Mouse (Mus musculus) spleen, postnatal 14 days (tissue): ENCODE results near the gene Ccl1.

Source experiments
- DNase-seq, 2 experiments: peaks; one replicate each; pipeline ENCODE4 v3.0.0; 2021 to 2022; ENCODE audit warnings: low spot score in 2 of 2

Ccl1 gene

DNA sequence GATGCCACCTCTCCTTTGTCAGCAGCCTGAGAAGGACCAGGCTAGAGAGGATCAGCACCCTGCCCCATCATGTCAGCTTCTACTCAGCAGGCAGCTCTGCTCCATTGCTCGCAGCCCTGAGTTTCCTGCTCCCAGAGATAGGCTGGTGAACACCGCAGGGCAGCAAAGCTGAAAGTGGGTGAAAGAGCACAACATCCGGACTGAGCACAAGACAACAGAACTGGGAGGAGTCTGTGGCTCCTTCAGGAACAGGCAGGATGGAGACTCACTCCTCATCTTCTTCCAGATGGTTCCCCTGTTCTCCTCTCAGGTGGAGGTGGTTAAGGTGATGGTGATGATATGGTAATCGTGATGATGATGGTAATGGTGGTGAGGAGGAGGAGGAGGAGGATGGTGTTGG is at the start of gene Ccl1:
Gene Ccl1, minus strand, starts transcription at position 101 of the 400 bp plus-strand sequence.
- DNase-seq = no peak

DNA sequence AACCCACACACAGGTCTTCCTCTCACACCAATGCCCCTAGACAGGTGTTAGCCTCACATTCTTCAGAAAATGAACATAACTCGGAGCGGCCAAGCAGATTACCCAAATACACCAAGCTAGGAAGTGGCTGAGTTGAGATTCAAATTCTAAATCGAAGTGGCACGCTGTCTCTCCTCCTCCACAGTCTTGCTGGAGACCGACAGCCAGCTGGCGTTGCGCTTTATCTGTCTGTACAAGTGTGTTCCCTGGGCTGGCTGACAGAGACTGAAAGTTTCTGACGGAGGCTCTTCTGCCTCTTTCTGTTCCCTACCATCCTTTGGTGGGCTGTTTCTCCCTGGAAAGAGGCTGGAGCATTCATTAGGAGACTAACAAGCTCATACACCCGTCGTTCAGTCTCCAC is 45.5 kb upstream of the Ccl1 start:
- no peak for DNase-seq

DNA sequence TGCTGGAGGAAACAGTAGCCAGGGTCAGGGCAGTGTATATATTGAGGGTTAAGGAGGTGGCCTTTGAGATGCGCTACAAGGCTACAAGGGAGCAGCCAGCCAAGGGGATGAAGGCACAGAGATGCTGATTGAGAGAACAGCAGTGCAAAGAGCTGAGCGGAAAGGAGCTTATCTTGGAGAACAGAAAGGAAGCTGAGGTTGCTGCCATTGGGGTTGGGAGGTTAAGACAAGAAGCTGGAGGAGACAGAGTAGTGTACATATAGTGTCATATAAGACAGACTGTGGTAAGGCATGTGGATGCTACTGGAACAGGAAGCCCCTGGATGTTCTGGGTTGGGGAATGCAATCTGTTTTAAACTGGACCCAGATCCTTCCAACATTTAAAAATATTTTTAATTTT is 35.4 kb upstream of the Ccl1 start:
- no peak for DNase-seq

DNA sequence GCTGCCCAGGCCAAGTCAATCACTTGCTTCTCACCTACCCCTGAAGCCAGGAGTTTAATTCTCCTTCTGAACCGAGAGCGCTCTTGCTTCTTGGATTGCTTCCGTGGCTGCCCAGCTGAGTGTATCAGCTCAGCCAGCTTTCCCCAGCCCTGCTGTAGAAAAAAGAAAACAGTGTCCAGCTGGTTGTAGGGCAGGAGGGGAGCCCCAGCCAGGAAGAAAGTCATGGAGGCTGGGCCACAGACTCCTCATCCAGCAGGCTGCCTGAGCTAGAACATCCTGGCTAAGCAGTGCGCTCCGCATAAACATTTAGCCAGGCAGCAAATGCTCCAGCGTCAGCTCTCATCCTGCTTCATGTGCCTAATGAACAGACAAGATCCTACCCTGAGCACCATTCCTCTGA is 34.9 kb upstream of the Ccl1 start:
- DNase-seq = no peak

DNA sequence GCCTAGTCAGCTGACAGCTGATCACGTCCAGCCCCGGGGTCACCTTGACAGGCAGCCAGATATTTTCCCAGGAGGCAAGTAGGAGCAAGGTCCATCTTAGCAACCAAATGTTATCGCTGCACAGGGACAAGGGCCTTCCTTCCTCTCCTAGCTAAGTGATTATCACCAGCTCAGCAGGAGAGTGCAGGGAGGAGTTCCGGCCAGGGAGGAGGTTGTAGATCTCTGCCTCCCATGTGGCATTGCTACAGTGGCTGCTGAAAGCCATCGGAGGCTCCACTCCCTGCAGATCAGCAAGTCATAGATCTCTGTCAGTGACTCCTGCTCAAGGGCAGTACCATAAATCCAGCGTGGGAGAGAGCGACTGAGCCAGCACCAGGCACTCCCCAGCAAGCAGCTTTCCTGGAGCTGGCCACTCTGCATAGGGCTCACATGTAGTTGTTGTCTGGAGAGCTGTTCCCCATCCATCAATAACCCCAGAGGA is 34.5 kb upstream of the Ccl1 start:
- no peak for DNase-seq

DNA sequence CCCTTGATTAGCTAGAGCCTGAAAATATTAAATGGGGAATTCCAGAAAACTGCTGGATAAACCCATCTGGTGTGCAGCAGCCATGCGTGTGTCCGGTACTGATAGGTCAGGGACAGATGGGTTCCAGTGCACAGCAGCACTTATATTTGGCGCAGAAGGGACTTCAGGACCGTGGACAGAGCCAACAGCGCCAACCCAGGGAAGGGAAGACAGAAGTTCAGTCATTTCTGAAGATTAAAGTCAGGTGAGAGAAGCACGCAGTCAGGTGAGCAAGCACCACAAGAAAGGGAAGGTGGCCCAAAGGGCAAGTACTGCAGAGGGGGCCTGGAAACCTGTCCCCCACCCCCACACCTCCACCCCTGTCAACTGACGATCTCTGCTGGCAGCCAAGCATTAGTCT is 7.7 kb upstream of the Ccl1 start:
- DNase-seq = no peak

DNA sequence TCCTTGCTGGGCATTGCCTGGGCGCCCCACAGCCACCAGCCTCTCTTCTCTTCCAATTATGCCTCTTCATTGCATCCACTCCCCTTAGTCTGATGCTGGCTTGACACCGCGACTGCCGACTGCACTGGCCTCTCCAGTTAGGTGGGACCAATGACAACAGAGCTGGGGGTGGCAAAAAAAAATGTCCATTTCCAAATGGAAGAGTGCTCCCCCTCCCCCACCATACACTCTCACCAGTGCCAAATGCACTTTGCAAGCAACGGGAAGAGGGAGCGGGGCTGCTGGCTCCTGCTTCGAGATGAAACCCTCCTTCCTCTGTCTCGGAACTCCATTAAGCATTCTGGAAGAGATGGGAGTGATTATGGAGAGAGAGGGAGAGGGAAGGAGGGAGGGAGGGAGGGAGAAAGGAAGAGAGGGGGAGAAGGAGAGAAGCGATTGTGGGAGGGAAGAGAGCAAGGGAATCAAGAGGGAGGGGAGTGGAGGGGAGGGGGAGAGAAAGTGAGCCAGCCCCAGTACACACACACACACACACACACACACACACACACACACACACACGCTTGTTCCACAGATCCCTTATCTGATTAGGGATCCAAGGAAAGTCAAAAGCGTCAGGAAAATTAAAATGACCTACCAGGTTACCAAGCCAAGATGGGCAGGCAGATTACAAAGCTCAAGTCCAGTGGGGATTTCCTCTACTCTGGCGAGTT is 5.0 kb upstream of the Ccl1 start:
- DNase-seq = no peak

DNA sequence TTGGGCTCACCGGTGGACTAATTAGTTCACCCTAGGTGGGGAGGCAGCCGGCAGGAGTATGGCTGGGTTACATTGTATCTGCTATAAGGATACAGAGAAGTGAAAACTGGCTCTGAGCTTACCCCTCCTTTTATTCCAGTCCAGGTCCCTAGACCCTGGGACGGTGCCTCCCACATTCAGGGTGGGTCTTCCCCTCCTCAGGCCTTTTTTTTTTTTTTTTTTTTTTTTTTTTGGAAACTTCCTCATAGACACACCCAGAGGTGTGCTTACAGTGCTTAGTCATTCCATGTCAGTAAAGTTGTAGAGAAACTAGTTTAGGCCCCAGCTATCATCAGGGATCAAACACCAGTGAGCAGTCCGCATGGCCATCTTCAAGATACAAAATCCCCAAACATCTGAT is 7.6 kb downstream of the Ccl1 start:
- DNase-seq = no peak

DNA sequence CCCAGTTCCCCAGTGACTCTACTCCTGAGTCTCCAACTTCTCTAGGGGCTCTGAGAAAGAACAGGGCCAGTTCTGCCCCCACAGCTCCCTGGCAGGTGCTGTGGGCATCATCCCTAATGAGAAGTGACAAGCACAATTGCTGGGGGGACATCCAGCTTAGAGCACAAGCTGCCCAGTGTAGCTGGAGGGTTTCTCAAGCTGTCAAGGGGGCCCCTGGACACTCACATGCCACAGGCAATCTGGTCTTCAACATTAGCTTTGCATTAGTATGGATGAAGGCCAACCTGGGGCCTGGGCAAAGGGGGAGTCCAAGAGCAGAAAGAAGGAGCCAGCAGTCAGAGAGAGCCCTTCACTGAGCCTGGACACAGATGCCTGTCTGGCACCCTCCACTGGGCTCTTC is 14.6 kb downstream of the Ccl1 start:
- DNase-seq = no peak

DNA sequence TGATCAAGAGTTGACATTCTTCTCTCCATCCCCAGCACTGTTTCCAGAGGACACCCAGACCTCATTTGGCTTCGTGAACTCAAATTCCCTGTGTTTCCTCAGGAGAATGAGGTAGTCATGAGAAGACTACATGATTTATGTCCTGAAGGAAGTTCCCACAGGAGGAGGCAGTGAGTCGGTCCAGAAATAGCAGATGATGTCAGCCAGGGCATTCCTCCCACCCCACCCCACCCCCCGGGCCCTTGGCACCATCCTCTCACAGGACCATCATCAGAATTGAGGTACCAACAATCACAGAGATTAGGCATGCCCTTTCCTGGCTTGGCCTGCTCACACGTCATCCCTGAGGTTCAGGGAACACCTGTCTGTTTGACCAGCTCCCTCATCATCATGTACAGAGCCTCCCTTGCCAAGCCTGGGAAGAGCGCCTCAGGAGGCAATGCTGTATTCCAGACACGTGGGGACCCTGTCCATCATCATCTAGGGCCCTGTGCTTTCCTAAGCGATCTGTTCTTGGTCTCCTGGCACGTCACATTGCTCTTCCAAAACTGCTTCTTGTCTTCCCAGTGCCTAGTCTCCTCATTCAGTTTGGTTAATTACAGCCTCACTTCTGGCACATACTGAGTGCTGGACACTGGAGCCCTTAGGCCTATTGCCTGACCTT is 31.2 kb downstream of the Ccl1 start:
- no peak for DNase-seq

DNA sequence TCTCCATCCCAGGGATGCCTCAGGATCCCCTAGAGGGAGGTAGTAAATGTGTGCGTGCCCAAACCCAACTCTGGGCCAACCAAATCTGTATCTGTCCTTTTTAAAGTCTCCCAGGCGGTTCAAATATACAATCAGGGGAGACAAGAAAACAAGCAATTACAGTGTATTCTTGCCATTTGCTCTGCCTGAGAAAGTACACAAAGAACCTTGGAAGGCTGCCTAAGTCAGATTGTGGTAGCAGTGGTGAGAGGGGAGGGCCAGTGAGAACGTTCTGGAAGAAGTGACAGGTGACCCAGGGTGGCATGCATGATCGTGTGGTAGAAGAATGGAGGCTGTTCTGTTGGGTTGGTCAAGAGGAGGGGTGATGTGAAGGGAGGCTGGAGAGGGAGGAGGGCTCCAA is 46.4 kb downstream of the Ccl1 start:
- no peak for DNase-seq

DNA sequence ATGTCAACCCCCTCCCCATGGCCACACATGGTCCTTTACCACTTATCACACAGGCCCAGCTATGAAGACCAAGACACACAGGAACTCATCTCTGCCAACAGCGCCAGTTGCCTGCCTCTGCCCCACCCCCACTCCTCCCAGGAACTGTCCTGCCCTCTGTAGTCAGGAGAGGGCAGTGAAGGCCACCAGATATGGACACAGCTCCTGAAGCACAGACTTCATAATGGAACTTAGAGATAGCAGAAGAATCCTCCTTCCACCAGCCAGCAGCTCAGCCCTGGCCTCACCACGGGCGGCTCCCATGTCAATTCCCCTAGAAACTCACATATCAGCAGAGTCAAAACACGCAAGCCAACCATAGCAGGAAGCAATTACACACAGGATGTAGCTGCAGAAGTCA is 49.9 kb downstream of the Ccl1 start:
- no peak for DNase-seq

DNA sequence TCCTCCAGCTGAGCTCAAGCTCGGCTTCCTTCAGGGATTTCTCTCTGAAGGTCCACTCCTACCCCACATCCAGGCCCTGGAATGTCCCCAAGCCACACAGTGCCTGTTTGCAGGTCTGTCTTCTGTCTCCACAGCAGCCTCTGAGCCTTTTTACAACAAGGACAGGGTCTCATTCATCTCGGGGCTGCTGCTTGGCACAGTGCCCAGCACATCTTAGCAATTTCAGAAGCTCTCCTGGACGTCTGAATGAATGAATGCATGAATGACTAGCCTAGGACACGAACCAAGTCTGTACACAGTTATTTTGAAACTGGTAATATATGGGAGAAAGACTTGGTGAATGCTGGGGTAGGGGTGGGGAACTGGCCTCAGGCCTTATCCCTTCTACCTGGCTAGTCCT is 52.1 kb downstream of the Ccl1 start:
- no peak for DNase-seq

DNA sequence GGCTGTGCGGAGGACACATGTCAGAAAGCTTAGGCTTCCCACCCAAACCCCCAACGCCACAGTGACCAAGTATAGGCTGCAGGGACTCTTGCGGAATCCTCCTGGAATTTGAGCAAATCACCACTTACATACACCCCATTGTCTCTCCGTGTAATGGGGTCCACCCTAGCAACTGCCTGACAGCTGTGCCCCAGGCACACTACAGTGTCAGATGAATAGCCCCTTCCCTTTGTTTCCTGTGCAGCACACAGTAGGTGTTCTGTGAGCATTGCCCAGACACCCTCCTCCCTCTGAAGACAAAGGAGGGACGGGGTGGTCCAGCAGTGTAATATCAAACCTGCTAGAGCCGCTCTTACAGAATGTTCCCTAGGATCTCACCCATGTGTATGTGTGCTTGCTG is 54.2 kb downstream of the Ccl1 start:
- DNase-seq = no peak

DNA sequence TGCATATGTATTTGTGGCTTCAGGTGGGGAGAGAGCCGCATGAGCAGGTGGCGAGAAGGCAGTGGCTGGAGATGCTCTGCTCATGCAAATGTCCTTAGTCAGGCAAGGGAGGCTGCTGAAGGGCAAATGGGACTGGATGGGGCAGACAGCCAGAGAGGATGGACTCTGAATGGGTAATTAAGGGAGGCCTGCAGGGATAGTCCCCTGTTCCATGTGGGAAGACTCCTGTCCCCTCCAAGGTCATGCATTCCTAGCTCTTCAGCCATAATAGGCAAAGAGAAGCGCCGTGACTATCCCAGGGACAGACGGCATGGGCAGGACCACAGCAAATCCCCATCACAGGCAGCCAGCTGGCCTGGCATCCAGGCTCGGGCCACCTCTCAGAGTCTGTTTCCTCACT is 55.5 kb downstream of the Ccl1 start:
- no peak for DNase-seq

DNA sequence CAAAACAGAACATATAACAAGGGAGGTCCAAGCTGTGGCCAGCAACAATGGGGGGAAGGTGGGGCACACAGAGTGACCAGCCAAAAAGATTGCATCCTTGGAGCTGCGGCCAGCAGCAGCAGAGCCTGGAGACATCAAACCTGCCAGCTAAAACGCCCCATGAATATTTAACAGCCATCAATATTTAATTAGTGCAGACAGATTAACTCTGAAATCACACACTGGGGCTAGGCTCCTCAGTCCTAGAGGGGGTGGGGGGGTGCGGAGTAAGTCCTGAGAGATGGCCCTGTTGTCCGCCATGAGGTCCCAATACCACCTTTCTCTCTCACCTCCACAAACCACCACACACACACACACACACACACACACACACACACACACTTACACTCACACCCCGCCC is 68.1 kb downstream of the Ccl1 start:
- DNase-seq = no peak

DNA sequence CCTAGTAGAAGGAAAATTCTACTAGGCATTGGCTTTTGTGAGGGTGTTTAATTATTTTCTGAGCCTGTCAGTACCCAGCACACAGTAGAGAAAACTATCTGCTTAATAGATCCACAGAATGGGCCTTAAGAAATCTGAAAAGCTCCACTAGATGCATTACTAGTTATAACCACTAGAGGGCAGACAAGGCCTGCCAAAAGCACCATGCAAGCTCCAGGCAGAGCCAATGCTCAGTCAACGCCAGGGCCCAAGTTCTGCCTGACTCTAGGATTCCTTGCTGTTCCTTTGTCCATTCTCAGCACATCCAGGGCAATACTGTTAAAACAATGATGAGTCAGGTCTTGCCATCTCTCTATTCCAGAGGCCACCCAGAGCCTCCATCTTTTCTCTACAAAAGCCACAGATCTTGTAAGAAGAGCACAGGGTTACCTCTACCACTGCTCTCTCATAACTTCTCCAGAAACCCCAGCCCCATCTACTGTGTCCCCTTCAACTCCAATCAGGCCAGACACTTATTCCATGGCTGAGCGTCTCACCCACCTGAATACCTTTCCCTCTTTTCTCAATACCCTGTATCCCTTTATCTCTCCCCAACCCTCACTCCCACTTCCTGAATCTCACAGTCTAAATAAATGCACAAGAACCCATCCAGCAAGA is 69.8 kb downstream of the Ccl1 start:
- DNase-seq = no peak

DNA sequence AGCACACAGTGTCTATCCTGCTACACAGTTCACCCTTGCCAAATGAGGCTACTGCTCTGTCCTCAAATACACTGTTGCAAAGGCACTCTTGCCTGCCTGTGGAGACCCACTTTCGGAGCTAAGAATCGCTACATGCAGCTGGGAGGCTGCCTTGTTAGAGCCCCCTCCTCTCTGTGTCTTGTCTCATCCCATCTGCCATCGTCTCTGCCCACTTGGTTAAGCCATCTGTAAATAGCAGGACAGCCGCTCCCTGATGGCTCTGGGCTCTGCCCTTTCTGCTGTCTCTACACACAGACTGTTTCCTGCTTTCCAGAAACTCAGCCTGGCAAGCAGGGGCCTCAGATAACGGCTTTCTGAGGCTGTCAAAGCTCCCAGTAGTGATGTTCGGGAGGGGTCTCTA is 71.5 kb downstream of the Ccl1 start:
- no peak for DNase-seq

DNA sequence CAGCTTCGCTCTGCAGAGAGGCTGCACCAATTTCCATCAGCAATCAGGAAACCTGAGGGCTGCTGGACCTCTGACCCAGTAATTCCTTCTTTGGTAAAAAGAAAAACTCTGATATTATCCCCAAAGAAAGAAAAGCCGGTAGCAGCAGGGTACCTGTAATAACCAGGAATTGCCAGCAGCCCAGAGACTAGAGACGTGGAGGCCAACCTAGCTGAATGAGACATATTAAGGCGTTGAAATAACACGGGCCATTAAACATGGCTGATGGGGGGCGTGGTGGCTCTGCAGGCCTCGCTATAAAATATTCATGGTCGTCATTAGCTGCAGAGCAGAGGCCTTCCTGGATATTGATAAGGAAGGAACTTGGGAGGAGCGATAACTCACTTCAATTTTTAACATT is 78.5 kb downstream of the Ccl1 start:
- no peak for DNase-seq

DNA sequence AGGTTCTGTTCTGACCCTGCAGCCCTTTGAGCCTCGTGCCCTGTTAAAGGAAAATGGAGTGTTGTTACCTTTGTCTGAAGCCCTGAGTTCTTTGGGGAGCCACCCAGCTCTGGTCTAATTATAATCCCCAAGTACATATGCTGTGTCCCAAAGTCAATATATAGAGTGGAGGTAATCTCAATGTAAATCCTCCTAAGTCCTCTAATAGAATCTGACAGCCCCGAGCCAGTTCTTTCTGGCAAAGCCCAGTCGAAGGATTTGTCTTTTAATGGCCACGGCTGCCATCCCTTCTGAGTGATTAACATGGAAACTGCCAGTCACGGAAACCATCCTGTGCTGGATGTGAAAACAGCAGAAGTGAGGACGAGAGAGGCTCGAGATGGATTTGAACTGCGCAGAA is 79.6 kb downstream of the Ccl1 start:
- DNase-seq = no peak

DNA sequence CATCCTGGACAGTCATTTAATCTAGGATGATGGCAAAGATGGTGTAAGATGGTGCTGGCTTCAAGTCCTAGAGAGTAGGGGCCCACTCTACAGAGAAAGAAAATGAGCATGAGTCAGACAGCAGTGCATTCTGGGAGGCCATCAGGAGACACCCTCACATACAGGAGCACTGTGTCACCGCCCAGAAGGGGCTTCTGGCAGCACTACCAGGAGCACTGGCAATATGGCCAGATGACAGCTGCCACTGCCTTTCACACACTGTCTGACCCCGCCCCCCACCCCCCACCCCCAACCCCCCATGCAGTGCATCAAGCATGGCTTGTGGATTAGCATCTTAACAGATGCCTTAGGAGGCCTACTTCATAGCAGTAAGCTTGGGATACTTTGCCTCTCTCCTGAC is 89.0 kb downstream of the Ccl1 start:
- DNase-seq = no peak

DNA sequence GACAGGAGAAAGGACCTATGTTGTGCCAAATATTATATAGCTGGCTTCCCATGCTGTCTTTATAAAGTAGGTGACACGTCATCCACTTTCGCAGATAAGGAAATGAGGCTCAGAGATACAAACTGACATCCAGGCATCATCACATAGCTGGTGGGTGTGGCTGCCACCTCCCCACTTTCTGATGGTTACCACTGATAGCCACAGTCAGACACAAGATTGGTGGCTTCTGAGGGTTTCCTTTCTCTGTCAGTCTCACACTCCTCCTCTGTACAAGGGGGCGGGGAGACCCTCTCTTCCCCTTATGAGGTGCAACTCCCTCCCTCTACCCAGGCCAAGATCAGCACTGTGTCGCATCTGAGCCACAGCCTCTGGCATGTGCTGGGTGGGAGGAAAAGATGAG is 91.1 kb downstream of the Ccl1 start:
- DNase-seq = no peak

DNA sequence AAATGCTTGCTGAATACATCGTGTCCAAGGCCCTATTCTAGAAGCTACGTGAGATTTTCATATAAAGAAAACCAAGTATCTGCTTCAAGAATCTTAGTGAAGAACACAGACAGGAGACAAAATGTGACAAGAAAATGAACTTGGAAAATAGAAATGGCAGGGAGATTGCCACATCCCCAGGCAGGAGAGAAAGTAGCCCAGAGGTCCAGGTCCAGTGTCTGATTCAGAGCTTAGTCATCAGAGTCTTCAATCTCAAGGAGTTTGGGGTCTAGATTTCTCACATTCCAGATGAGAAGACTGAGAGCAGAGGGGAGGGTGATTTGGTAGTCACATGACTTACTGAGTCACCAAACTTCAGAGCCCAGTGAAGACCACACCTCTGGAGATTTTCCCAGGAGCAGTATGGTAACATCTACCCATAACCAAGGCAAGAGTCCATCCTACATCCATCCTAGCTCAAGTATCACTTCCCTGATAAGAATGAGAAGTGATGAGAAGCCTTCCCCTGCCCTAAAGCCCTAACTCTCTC is 98.5 kb downstream of the Ccl1 start:
- no peak for DNase-seq
